Mouse (Mus musculus): Measurements from ENCODE around the gene Hoxb1. TPM values are rescaled to one million over a fixed set of nuclear protein-coding genes. Genes with fewer than 3 reads are reported as not detected.

Gene Hoxb1
- polyA plus RNA-seq, 1 experiment, result not detected

DNA sequence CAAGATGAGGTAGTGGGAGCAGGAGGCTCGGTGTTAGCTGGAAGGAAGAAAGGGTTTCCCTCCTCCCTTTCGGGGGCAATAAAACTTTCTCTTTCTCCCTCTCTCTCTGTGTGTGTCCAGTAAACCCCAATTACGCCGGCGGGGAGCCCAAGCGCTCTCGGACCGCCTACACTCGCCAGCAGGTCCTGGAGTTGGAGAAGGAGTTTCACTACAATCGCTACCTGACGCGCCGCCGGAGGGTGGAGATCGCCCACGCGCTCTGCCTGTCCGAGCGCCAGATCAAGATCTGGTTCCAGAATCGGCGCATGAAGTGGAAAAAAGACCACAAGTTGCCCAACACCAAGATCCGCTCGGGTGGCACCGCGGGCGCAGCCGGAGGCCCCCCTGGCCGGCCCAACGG, 45.6 kb upstream of the Hoxb1 start:
- H3K36me3 ChIP-seq (ENCODE audit: control insufficient read depth, insufficient read depth, low read length), result no peaks in the 10 kb centered on the region
- 18% methylated on average over 29 of the region's 29 CpGs for WGBS
- H3K27ac ChIP-seq (ENCODE audit: insufficient read depth, low read length), result no peak overlapping the region
- peaks cover 5% of the 10 kb centered on the region; the same call in 1 of the 2 replicates for H3K27me3 ChIP-seq (ENCODE audit: control insufficient read depth, insufficient read depth, low read length)
- no peak for TF ChIP-seq CTCF (IDR thresholded peaks at IDR 0.05; ENCODE audit: extremely low read depth, insufficient read depth, insufficient read length, insufficient replicate concordance)
- TF ChIP-seq POLR2A (IDR thresholded peaks at IDR 0.05; ENCODE audit: low read depth, low read length), result no peak
- DNase-seq (ENCODE audit: low read depth in 1 of 2, low spot score in 2 of 2), result no peak
- peak overlapping the region; percentile 44 for H3K4me3 ChIP-seq (ENCODE audit: extremely low read depth, insufficient read depth, insufficient read length)
- H3K4me1 ChIP-seq (ENCODE audit: control insufficient read depth, insufficient read depth, insufficient read length), result peaks cover under 1% of the 10 kb centered on the region

DNA sequence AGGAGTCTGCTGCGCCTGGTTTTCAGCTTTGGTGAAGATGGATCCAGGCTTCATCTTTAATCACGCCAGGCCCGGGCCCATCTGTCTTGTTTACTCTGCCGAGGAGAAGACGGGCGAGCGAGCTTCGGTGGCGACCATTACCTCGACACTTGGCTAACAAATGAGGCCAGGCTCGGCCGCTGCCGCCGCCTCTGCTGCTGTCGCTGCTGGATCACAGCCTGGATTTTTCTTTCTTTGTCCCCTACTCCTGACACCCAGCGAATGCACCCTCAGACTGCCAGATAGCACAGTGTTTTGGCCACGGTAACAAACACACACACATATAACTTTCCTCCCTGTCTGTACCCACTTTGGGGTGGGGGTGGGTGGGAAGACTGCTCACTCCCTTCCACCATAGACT, 44.9 kb upstream of the Hoxb1 start:
- no peaks in the 10 kb centered on the region for H3K36me3 ChIP-seq (ENCODE audit: control insufficient read depth, insufficient read depth, low read length)
- TF ChIP-seq CTCF (IDR thresholded peaks at IDR 0.05; ENCODE audit: extremely low read depth, insufficient read depth, insufficient read length, insufficient replicate concordance), result no peak
- no peak for TF ChIP-seq POLR2A (IDR thresholded peaks at IDR 0.05; ENCODE audit: low read depth, low read length)
- WGBS, result 85% methylated on average over 17 of the region's 17 CpGs
- H3K4me3 ChIP-seq (ENCODE audit: extremely low read depth, insufficient read depth, insufficient read length), result no peak overlapping the region
- H3K27ac ChIP-seq (ENCODE audit: insufficient read depth, low read length), result no peak overlapping the region
- H3K27me3 ChIP-seq (ENCODE audit: control insufficient read depth, insufficient read depth, low read length), result peaks cover 3% of the 10 kb centered on the region; the same call in 1 of the 2 replicates
- no peaks in the 10 kb centered on the region; the same call in 1 of the 2 replicates for H3K4me1 ChIP-seq (ENCODE audit: control insufficient read depth, insufficient read depth, insufficient read length)
- DNase-seq (ENCODE audit: low read depth in 1 of 2, low spot score in 2 of 2), result no peak

DNA sequence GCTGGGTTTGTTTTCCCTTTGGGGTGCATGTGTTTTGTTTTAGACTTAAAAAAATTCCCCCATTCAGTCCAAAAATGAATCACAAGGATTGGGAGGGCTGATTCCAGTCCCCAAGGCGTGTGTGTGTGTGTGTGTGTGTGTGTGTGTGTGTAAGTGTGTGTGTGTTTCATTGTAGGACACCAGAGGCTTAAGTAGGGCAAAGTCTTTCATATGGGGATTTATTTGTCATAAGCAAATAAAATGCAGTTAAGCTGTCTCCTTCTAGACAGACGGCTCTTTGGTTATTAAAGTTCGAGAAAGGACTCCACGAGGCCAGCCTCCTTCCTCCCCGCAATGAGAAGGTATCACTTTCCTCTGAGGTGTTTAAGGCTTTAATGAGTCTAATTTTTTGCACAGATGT, 43.7 kb upstream of the Hoxb1 start:
- 86% methylated on average over 5 of the region's 5 CpGs for WGBS
- Histone ChIP-seq H3K4me1 (ENCODE audit: control insufficient read depth, insufficient read depth, insufficient read length) (no peaks in the 10 kb centered on the region; the same call in 1 of the 2 replicates), H3K36me3 (ENCODE audit: control insufficient read depth, insufficient read depth, low read length) (no peaks in the 10 kb centered on the region), H3K27me3 (ENCODE audit: control insufficient read depth, insufficient read depth, low read length) (peaks cover 3% of the 10 kb centered on the region; the same call in 1 of the 2 replicates), H3K4me3 (ENCODE audit: extremely low read depth, insufficient read depth, insufficient read length) (no peak overlapping the region), H3K27ac (ENCODE audit: insufficient read depth, low read length) (no peak overlapping the region)
- TF ChIP-seq POLR2A (IDR thresholded peaks at IDR 0.05; ENCODE audit: low read depth, low read length) (no peak), CTCF (IDR thresholded peaks at IDR 0.05; ENCODE audit: extremely low read depth, insufficient read depth, insufficient read length, insufficient replicate concordance) (no peak)
- no peak for DNase-seq (ENCODE audit: low read depth in 1 of 2, low spot score in 2 of 2)

DNA sequence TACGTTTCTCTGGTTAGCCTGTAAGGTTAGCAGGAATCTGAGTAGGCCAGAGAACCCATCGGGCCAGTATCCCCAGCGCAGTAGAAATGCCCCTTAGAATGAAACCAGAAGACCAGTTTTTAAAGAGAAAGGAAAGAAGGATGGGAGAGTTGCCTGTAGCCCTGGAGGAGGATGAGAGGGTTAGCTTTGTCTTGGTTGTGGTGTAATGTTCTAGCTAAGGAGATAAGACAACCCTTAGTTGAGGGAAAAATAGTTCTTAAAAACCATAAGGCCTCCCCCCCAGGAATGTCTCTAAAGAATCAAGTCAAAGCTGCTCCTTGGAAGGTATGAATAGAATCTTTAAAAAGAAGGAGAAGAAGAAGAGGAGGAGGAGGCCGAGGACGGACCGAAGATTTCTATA, 42.8 kb upstream of the Hoxb1 start:
- DNase-seq (ENCODE audit: low read depth in 1 of 2, low spot score in 2 of 2), result no peak
- no peak overlapping the region for H3K27ac ChIP-seq (ENCODE audit: insufficient read depth, low read length)
- TF ChIP-seq POLR2A (IDR thresholded peaks at IDR 0.05; ENCODE audit: low read depth, low read length) (no peak), CTCF (IDR thresholded peaks at IDR 0.05; ENCODE audit: extremely low read depth, insufficient read depth, insufficient read length, insufficient replicate concordance) (no peak)
- no peaks in the 10 kb centered on the region; the same call in 1 of the 2 replicates for H3K4me1 ChIP-seq (ENCODE audit: control insufficient read depth, insufficient read depth, insufficient read length)
- H3K36me3 ChIP-seq (ENCODE audit: control insufficient read depth, insufficient read depth, low read length), result no peaks in the 10 kb centered on the region
- H3K4me3 ChIP-seq (ENCODE audit: extremely low read depth, insufficient read depth, insufficient read length), result no peak overlapping the region
- 94% methylated on average over 6 of the region's 6 CpGs for WGBS
- peaks cover 3% of the 10 kb centered on the region; the same call in 1 of the 2 replicates for H3K27me3 ChIP-seq (ENCODE audit: control insufficient read depth, insufficient read depth, low read length)

DNA sequence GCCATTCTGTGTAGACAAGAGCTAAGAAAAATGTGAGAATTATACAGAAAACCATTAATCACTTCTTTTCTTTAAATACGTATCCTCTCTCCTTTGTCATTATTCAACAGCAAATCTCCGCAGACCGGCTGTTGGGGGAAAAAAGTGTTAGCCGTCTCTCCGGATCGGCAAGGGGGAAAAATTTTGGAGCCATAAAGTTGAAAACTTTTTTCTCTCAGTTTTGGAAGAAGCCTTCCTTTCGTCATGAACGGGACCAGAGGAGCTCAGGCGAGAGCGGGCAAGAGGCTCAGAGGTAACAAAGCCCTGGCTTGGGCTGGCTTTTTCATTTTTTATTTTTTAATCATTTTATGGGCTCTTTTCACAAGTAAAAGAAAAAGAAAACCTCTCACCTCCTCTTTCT, 42.4 kb upstream of the Hoxb1 start, which contains the start of gene Hoxb3:
Gene Hoxb3, plus strand, starts transcription at position 173 of the 400 bp plus-strand sequence.
- WGBS, result 95% methylated on average over 10 of the region's 10 CpGs
- Histone ChIP-seq H3K4me3 (ENCODE audit: extremely low read depth, insufficient read depth, insufficient read length) (no peak within 1 kb of the TSS), H3K27me3 (ENCODE audit: control insufficient read depth, insufficient read depth, low read length) (0 out of 2 replicates have a peak, but pooled peaks cover 3% of the 10 kb centered on the region), H3K4me1 (ENCODE audit: control insufficient read depth, insufficient read depth, insufficient read length) (no peaks in the 10 kb centered on the region; the same call in 1 of the 2 replicates), H3K27ac (ENCODE audit: insufficient read depth, low read length) (no peak within 1 kb of the TSS), H3K36me3 (ENCODE audit: control insufficient read depth, insufficient read depth, low read length) (no peaks in the 10 kb centered on the region)
- no peak for TF ChIP-seq CTCF (IDR thresholded peaks at IDR 0.05; ENCODE audit: extremely low read depth, insufficient read depth, insufficient read length, insufficient replicate concordance)
- TF ChIP-seq POLR2A (IDR thresholded peaks at IDR 0.05; ENCODE audit: low read depth, low read length), result no peak
- DNase-seq (ENCODE audit: low read depth in 1 of 2, low spot score in 2 of 2), result no peak

DNA sequence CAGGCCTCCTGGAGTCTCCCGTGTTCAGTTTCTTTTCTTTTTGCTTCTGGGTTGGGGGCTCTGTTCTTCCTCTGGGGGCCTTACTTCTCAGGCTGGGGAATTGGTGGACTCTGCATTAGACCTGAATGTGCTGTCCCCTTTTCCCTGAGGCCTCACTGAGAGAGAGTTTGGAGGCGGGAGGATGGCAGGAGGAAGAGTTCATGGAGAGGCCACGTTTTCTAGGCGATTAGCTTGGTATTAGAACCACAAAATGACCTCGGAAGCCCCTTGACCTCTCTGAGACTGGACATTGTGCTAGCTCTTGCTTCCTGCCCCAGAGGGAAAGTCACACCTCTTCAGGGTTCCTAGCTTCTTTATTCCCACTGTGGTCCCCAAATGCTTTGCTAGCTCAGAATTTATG, 41.4 kb upstream of the Hoxb1 start:
- Histone ChIP-seq H3K36me3 (ENCODE audit: control insufficient read depth, insufficient read depth, low read length) (no peaks in the 10 kb centered on the region), H3K27me3 (ENCODE audit: control insufficient read depth, insufficient read depth, low read length) (no peaks in the 10 kb centered on the region), H3K4me3 (ENCODE audit: extremely low read depth, insufficient read depth, insufficient read length) (no peak overlapping the region), H3K4me1 (ENCODE audit: control insufficient read depth, insufficient read depth, insufficient read length) (no peaks in the 10 kb centered on the region; the same call in 1 of the 2 replicates), H3K27ac (ENCODE audit: insufficient read depth, low read length) (no peak overlapping the region)
- no peak for DNase-seq (ENCODE audit: low read depth in 1 of 2, low spot score in 2 of 2)
- TF ChIP-seq CTCF (IDR thresholded peaks at IDR 0.05; ENCODE audit: extremely low read depth, insufficient read depth, insufficient read length, insufficient replicate concordance), result no peak
- no peak for TF ChIP-seq POLR2A (IDR thresholded peaks at IDR 0.05; ENCODE audit: low read depth, low read length)
- 74% methylated on average over 5 of the region's 5 CpGs for WGBS

DNA sequence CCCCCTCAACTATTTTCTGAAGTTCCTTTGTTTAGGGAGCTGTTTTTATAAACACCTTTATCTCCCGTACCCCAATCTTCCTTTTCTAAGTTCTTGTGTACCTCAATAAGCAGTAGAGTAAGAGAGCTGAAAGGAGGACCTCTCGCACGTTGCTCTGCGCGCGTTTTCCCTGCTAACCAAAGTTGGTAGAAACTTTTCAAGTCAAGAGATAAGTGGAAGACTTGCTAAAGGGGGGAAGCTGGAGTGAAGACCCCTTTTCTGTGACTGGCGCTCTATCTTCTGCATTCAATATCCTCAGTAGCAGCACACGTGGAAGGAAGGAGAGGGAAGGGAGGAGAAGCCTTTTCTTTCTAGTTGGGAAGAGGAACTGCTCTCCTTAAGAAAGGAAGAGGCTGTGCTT, 40.6 kb upstream of the Hoxb1 start:
- Histone ChIP-seq H3K4me1 (ENCODE audit: control insufficient read depth, insufficient read depth, insufficient read length) (no peaks in the 10 kb centered on the region; the same call in 1 of the 2 replicates), H3K4me3 (ENCODE audit: extremely low read depth, insufficient read depth, insufficient read length) (no peak overlapping the region), H3K27ac (ENCODE audit: insufficient read depth, low read length) (no peak overlapping the region), H3K27me3 (ENCODE audit: control insufficient read depth, insufficient read depth, low read length) (no peaks in the 10 kb centered on the region), H3K36me3 (ENCODE audit: control insufficient read depth, insufficient read depth, low read length) (no peaks in the 10 kb centered on the region)
- no peak for DNase-seq (ENCODE audit: low read depth in 1 of 2, low spot score in 2 of 2)
- 86% methylated on average over 8 of the region's 8 CpGs for WGBS
- TF ChIP-seq POLR2A (IDR thresholded peaks at IDR 0.05; ENCODE audit: low read depth, low read length), result no peak
- TF ChIP-seq CTCF (IDR thresholded peaks at IDR 0.05; ENCODE audit: extremely low read depth, insufficient read depth, insufficient read length, insufficient replicate concordance), result no peak
